Mouse (Mus musculus) embryonic facial prominence, embryonic 10.5 days (tissue): ENCODE results near the gene Dok3. TPM values are rescaled to one million over a fixed set of nuclear protein-coding genes. Genes with fewer than 3 reads are reported as not detected.

Experiments
- DNase-seq: peaks from one replicate; pipeline ENCODE4 v3.0.0-alpha.2; 2017; ENCODE audit warnings: low spot score
- H3K27ac ChIP-seq: fragments of 300-500 bp; sonication (generic); replicated peaks from 2 replicates; pipeline ENCODE4 v1.5.1; 2016; ENCODE audit warnings: mild to moderate bottlenecking
- H3K27me3 ChIP-seq: fragments of 300-500 bp; sonication (generic); replicated peaks from 2 replicates; pipeline ENCODE4 v1.6.1; 2016; ENCODE audit warnings: low read depth, mild to moderate bottlenecking; ENCODE audit not compliant: poor library complexity, severe bottlenecking
- H3K36me3 ChIP-seq: fragments of 300-500 bp; sonication (generic); replicated peaks from 2 replicates; pipeline ENCODE4 v1.6.1; 2016; ENCODE audit warnings: mild to moderate bottlenecking, moderate library complexity
- H3K4me1 ChIP-seq: fragments of 300-500 bp; sonication (generic); 2 replicates; pipeline ENCODE4 v1.6.1; 2016
- H3K4me3 ChIP-seq: fragments of 300-500 bp; sonication (generic); 2 replicates; pipeline ENCODE4 v1.5.1; 2016; ENCODE audit warnings: mild to moderate bottlenecking, moderate library complexity
- H3K9me3 ChIP-seq: fragments of 300-500 bp; sonication (generic); 2 replicates; pipeline ENCODE4 v1.6.1; 2016; ENCODE audit warnings: mild to moderate bottlenecking
- WGBS: fragments of 180-500 bp; shearing (Covaris S2); methylation state at CpG from one replicate; pipeline ENCODE4 v1.1.7; 2016; 5-methylcytosine and 5-hydroxymethylcytosine counted together
- polyA plus RNA-seq: library from polyadenylated mRNA; unstranded; fragments of >200 nt; fragmentation: Nextera tagmentation; extraction: Ambion mirVana; gene quantifications from 2 replicates; pipeline ENCODE4 v1.2.1, GENCODE M21; 2016

Dok3 gene
- polyA plus RNA-seq, 1 experiment from 2014 or later = 4.2 TPM

GRCm38 (mm10) chr13:55496661-55497060 lies 32.4 kb downstream of the Dok3 start:
- peaks cover 49% of the 10 kb centered on the region for H3K36me3 ChIP-seq
- no peak overlapping the region for H3K4me3 ChIP-seq
- WGBS = 89% methylated on average over 6 of the region's 6 CpGs
- no peak for DNase-seq
- peaks cover 7% of the 10 kb centered on the region; the same call in 1 of the 2 replicates for H3K27me3 ChIP-seq
- H3K4me1 ChIP-seq = peaks cover 35% of the 10 kb centered on the region
- no peak overlapping the region for H3K27ac ChIP-seq
- H3K9me3 ChIP-seq = no peaks in the 10 kb centered on the region

- Histone ChIP-seq H3K4me1 (peaks cover 35% of the 10 kb centered on the region), H3K36me3 (peaks cover 39% of the 10 kb centered on the region), H3K27ac (no peak overlapping the region), H3K9me3 (no peaks in the 10 kb centered on the region), H3K4me3 (no peak overlapping the region), H3K27me3 (peaks cover 7% of the 10 kb centered on the region; the same call in 1 of the 2 replicates)
- WGBS = 43% methylated on average over 4 of the region's 4 CpGs
- DNase-seq = peak; percentile 38
Measured at GRCm38 (mm10) chr13:55495702-55496101, 33.4 kb downstream of the Dok3 start.

GRCm38 (mm10) chr13:55494883-55495621 lies 34.0 kb downstream of the Dok3 start:
- Histone ChIP-seq H3K4me3 (no peak overlapping the region), H3K36me3 (peaks cover 33% of the 10 kb centered on the region), H3K9me3 (no peaks in the 10 kb centered on the region), H3K27me3 (peaks cover 7% of the 10 kb centered on the region; the same call in 1 of the 2 replicates), H3K4me1 (peaks cover 35% of the 10 kb centered on the region), H3K27ac (no peak overlapping the region)
- WGBS = 27% methylated on average over 18 of the region's 18 CpGs
- DNase-seq = no peak

- Histone ChIP-seq H3K27me3 (peaks cover 7% of the 10 kb centered on the region; the same call in 1 of the 2 replicates), H3K4me3 (no peak overlapping the region), H3K36me3 (peaks cover 26% of the 10 kb centered on the region), H3K4me1 (peaks cover 35% of the 10 kb centered on the region), H3K27ac (no peak overlapping the region), H3K9me3 (no peaks in the 10 kb centered on the region)
- WGBS = 33% methylated on average over 2 of the region's 2 CpGs
- DNase-seq = no peak
Measured at GRCm38 (mm10) chr13:55494257-55494656, 34.8 kb downstream of the Dok3 start.

DNA sequence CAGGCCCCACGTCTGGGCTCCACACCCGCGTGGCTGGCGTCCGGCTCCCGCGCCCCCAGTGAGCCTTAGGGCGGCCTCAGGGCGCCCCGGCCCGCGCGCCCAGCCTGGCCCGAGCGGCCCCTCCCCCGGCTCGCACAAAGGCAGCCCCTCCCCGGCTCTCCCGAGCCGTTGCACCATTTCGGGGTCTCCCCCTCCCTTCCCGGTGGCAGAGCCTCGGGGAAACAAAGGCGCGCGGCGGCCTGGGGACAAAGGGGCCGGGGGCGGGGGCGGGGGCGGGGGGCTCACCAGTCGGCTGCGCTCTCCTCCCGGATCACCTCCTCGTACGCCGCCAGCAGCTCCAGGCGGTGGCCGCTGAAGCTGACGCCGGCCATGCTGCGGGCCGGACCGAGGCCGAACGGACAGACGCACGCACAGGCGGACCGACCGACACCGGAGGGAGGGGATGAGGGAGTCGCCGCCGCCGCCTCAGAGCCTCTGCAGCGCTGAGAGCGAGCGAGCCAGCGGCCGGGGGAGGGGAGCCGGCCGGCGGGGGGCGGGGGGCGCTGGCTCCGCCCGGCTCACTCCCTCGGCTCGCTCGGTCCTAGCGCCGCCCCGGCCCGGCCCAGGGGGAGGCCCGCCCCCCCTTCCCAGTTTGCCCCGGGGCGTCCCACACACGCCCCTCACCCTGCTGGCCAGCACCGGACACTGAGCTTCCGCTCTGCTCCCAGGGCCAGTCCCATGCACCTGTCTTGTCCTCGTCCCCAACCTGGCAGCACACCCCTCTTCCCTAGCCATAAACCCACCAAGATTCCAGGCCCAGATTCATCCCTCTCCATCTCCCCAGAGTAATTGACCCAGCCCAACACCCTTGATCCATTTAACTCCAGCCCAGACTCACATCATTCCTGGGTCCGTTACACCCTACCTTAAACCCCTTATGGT lies 41.3 kb downstream of the Dok3 start, which contains the start of gene Dbn1:
Gene Dbn1, minus strand, starts transcription at position 534 of the 921 bp plus-strand sequence.
- WGBS = 1% methylated on average over 78 of the region's 83 CpGs
- Histone ChIP-seq H3K4me1 (peaks cover 53% of the 10 kb centered on the region), H3K9me3 (no peaks in the 10 kb centered on the region), H3K4me3 (peak within 1 kb of the TSS; percentile 99), H3K27me3 (no peaks in the 10 kb centered on the region), H3K36me3 (peaks cover 28% of the 10 kb centered on the region), H3K27ac (peak within 1 kb of the TSS; percentile 100)
- DNase-seq = peak; percentile 87

DNA sequence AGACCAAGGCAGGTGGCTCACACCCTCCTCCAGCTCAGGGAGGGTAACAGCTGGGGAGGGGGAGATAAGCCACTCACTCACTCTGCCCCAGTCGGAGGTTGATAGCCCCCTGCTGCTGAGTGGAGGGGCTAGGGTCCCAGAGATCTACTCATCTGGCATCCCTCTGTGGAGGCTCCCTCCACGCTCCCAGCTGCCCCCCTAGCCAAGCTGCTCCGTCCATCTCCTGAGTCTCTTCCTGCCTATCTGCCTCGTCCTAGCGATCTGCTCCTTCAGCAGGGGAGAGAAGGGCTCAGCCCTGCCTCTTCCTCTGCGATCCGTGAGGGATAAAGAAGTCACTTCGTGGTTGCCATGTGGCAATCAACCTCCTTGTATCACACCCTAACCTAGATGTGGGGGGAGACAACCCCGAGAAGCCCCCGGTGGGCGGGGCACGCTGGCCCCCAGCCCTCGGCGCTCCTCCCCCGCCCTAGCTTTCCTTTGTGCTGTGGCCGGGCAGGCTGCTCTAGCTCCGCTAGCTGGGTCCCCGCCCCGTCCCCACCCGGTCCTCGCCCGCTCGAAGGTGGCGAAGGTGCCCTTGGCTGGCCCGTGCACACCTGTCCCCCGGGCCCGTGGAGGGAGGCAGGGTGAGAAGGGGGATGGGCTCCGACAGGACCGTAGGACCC lies 42.0 kb downstream of the Dok3 start:
- peak overlapping the region; percentile 100 for H3K27ac ChIP-seq
- H3K4me1 ChIP-seq = peaks cover 55% of the 10 kb centered on the region
- H3K36me3 ChIP-seq = peaks cover 36% of the 10 kb centered on the region
- H3K27me3 ChIP-seq = no peaks in the 10 kb centered on the region
- H3K4me3 ChIP-seq = peak overlapping the region; percentile 99
- DNase-seq = peak; percentile 79
- under 1% methylated on average over 29 of the region's 29 CpGs for WGBS
- H3K9me3 ChIP-seq = no peaks in the 10 kb centered on the region

- peak; percentile 39 for DNase-seq
- Histone ChIP-seq H3K36me3 (peaks cover 45% of the 10 kb centered on the region), H3K4me1 (peaks cover 55% of the 10 kb centered on the region), H3K27me3 (no peaks in the 10 kb centered on the region), H3K4me3 (peak overlapping the region; percentile 99), H3K27ac (peak overlapping the region; percentile 100), H3K9me3 (no peaks in the 10 kb centered on the region)
- WGBS = 38% methylated on average over 14 of the region's 14 CpGs
Measured at GRCm38 (mm10) chr13:55486029-55486794, 42.9 kb downstream of the Dok3 start.

- WGBS = 22% methylated on average over 7 of the region's 7 CpGs
- Histone ChIP-seq H3K4me3 (peak overlapping the region; percentile 99), H3K27me3 (no peaks in the 10 kb centered on the region), H3K27ac (peak overlapping the region; percentile 100), H3K36me3 (peaks cover 61% of the 10 kb centered on the region), H3K4me1 (peaks cover 55% of the 10 kb centered on the region), H3K9me3 (no peaks in the 10 kb centered on the region)
- peak; percentile 39 for DNase-seq
Measured at GRCm38 (mm10) chr13:55484520-55485088, 44.5 kb downstream of the Dok3 start.

GRCm38 (mm10) chr13:55483593-55483992 lies 45.5 kb downstream of the Dok3 start:
- peaks cover 71% of the 10 kb centered on the region for H3K36me3 ChIP-seq
- 0 out of 2 replicates have a peak overlapping the region, but pooled peaks have one; percentile 100 for H3K27ac ChIP-seq
- H3K9me3 ChIP-seq = no peaks in the 10 kb centered on the region
- H3K27me3 ChIP-seq = no peaks in the 10 kb centered on the region
- DNase-seq = peak; percentile 61
- H3K4me3 ChIP-seq = peak overlapping the region; percentile 99
- peaks cover 49% of the 10 kb centered on the region for H3K4me1 ChIP-seq
- WGBS = 44% methylated on average over 15 of the region's 15 CpGs

GRCm38 (mm10) chr13:55483071-55483470 lies 46.0 kb downstream of the Dok3 start:
- Histone ChIP-seq H3K4me1 (peaks cover 45% of the 10 kb centered on the region), H3K4me3 (peak overlapping the region; percentile 99; the same call in 1 of the 2 replicates), H3K36me3 (peaks cover 76% of the 10 kb centered on the region), H3K9me3 (no peaks in the 10 kb centered on the region), H3K27ac (no peak overlapping the region), H3K27me3 (no peaks in the 10 kb centered on the region)
- no peak for DNase-seq
- WGBS = 55% methylated on average over 9 of the region's 9 CpGs

DNA sequence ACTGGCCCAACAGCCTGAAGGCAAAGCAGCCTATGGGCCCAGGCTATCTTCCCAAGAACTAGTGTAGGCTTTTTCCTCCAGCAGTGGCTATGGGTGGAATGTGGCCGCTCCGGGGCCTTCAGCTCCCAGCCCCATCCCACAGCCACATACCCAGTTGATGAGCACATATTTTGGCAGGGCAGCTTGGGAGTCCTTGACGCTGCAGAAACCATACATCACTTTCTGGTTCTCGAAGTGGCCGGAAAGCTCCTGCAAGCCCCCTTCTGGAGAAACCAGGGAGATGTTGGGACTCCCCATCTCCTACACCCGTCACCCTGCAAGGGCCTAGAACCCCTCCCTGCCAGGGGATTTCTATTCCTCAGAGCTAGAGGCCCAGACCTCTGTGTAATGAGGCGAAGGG lies 46.6 kb downstream of the Dok3 start:
- Histone ChIP-seq H3K27ac (no peak overlapping the region), H3K4me1 (peaks cover 43% of the 10 kb centered on the region), H3K36me3 (peaks cover 81% of the 10 kb centered on the region)

More for the DNA sequence above, 46.6 kb downstream of the Dok3 start:
- H3K27me3 ChIP-seq = no peaks in the 10 kb centered on the region
- no peaks in the 10 kb centered on the region for H3K9me3 ChIP-seq
- H3K4me3 ChIP-seq = no peak overlapping the region
- WGBS = 92% methylated on average over 7 of the region's 7 CpGs
- no peak for DNase-seq
